In genomic region chr11:24131818-24132217, GRCm38 (mm10) we compare ENCODE assay signal across 21 mouse cellular contexts. TPM values are rescaled to one million over a fixed set of nuclear protein-coding genes. Genes with fewer than 3 reads are reported as not detected.
DNase-seq lines count a peak whose midpoint lies in the region; ATAC-seq and TF ChIP-seq lines count a peak whose summit lies in the region.
"Had no signal": no experiment of that assay in that cellular context is flagged by ENCODE, and none has a peak within 500 bp of the region (broad histone marks: within the 10 kb centered on the region; RNA-seq: fewer than 3 reads in every experiment).

No protein-coding gene starts in this region.

- H3K4me1 ChIP-seq in lung, embryonic 15.5 days: no peaks in the 10 kb centered on the region; the same call in 1 of the 2 replicates
- no peaks in the 10 kb centered on the region for H3K4me1 ChIP-seq in lung, postnatal 0 days (ENCODE audit: insufficient read depth, low read depth, low read length)
- peaks cover 100% of the 10 kb centered on the region for H3K4me1 ChIP-seq in liver, embryonic 15.5 days (replicated peaks)

- no peak for TF ChIP-seq CTCF in lung, postnatal 0 days (IDR thresholded peaks at IDR 0.05)

- 0 out of 2 replicates have a peak, but pooled peaks have one; percentile 12 for ATAC-seq in lung, embryonic 15.5 days (ENCODE audit: borderline replicate concordance, extremely low read depth, low FRiP score, low TSS enrichment)
- ATAC-seq in lung, postnatal 0 days: no peak
- ATAC-seq in liver, embryonic 15.5 days (ENCODE audit: insufficient read depth): no peak
- ATAC-seq in monocyte, adult 5-6 weeks (replicated peaks; ENCODE audit: insufficient number of reproducible peaks, low FRiP score, low TSS enrichment, poor library complexity, severe bottlenecking): no peak
- no peak for ATAC-seq in inflammation-experienced regulatory T-cells, adult 6 months

- no peak for TF ChIP-seq EP300 in lung, postnatal 0 days (IDR thresholded peaks at IDR 0.05)

- 61% methylated on average over 2 of the region's 2 CpGs for WGBS in lung, embryonic 15.5 days
- 65% methylated on average over 2 of the region's 2 CpGs for WGBS in lung, postnatal 0 days
- WGBS in liver, embryonic 15.5 days (ENCODE audit: insufficient replicate concordance): 49% methylated on average over 2 of the region's 2 CpGs

- no peak overlapping the region for H3K4me3 ChIP-seq in lung, embryonic 15.5 days
- no peak overlapping the region for H3K4me3 ChIP-seq in lung, postnatal 0 days (ENCODE audit: low read depth, low read length)
- no peak overlapping the region for H3K4me3 ChIP-seq in liver, embryonic 15.5 days (replicated peaks)
- H3K4me3 ChIP-seq: embryonic facial prominence, embryonic 12.5 days; forebrain, embryonic 12.5 days; gastrocnemius, adult 2 months; heart, embryonic 12.5 days; hindbrain, embryonic 12.5 days had no signal

- no peak overlapping the region for H3K27ac ChIP-seq in lung, embryonic 15.5 days
- H3K27ac ChIP-seq in lung, postnatal 0 days (ENCODE audit: low read length): no peak overlapping the region
- peak overlapping the region; percentile 90 for H3K27ac ChIP-seq in liver, embryonic 15.5 days (replicated peaks)
- H3K27ac ChIP-seq: embryonic facial prominence, embryonic 12.5 days; forebrain, embryonic 12.5 days; gastrocnemius, adult 2 months; hindbrain, embryonic 12.5 days had no signal

- H3K36me3 ChIP-seq in lung, embryonic 15.5 days: no peaks in the 10 kb centered on the region
- no peaks in the 10 kb centered on the region for H3K36me3 ChIP-seq in lung, postnatal 0 days (ENCODE audit: insufficient read depth, low read length)
- peaks cover 13% of the 10 kb centered on the region; the same call in 1 of the 2 replicates for H3K36me3 ChIP-seq in liver, embryonic 15.5 days (replicated peaks)
- H3K36me3 ChIP-seq: embryonic facial prominence, embryonic 12.5 days; heart, embryonic 12.5 days had no signal

- no peak overlapping the region for H3K9ac ChIP-seq in lung, embryonic 15.5 days
- H3K9ac ChIP-seq in lung, postnatal 0 days (replicated peaks; ENCODE audit: low read depth): no peak overlapping the region
- peak overlapping the region; percentile 15; the same call in 1 of the 2 replicates for H3K9ac ChIP-seq in liver, embryonic 15.5 days
- H3K9ac ChIP-seq: embryonic facial prominence, embryonic 12.5 days; forebrain, embryonic 12.5 days; heart, embryonic 12.5 days; hindbrain, embryonic 12.5 days had no signal

- no peaks in the 10 kb centered on the region for H3K9me3 ChIP-seq in lung, embryonic 15.5 days
- no peaks in the 10 kb centered on the region for H3K9me3 ChIP-seq in lung, postnatal 0 days (ENCODE audit: low read length)
- no peaks in the 10 kb centered on the region for H3K9me3 ChIP-seq in liver, embryonic 15.5 days (replicated peaks)
- H3K9me3 ChIP-seq: embryonic facial prominence, embryonic 12.5 days; forebrain, embryonic 12.5 days; heart, embryonic 12.5 days; hindbrain, embryonic 12.5 days had no signal

- H3K27me3 ChIP-seq in lung, embryonic 15.5 days: no peaks in the 10 kb centered on the region
- H3K27me3 ChIP-seq in lung, postnatal 0 days (replicated peaks; ENCODE audit: insufficient read depth, low read length): no peaks in the 10 kb centered on the region
- no peaks in the 10 kb centered on the region for H3K27me3 ChIP-seq in liver, embryonic 15.5 days
- H3K27me3 ChIP-seq: embryonic facial prominence, embryonic 12.5 days; forebrain, embryonic 12.5 days; heart, embryonic 12.5 days; hindbrain, embryonic 12.5 days had no signal

- DNase-seq in lung, postnatal 0 days (ENCODE audit: low spot score): no peak
- peak; percentile 56 for DNase-seq in T-cell, adult 2 months (ENCODE audit: low spot score)
- DNase-seq in thymus, postnatal 14 days: peak; percentile 48
- DNase-seq in cerebellum, adult 18-20 months: no peak
- DNase-seq: cerebellum, adult 11-12 months; gastrocnemius, adult 2 months; kidney, adult 9 months; lung, adult 2 months had no signal

- no peak overlapping the region for H3K4me2 ChIP-seq in lung, embryonic 15.5 days
- H3K4me2 ChIP-seq in lung, postnatal 0 days (replicated peaks; ENCODE audit: low read depth, low read length): no peak overlapping the region
- H3K4me2 ChIP-seq in liver, embryonic 15.5 days: no peak overlapping the region
- H3K4me2 ChIP-seq: embryonic facial prominence, embryonic 12.5 days; forebrain, embryonic 12.5 days; heart, embryonic 12.5 days; hindbrain, embryonic 12.5 days; midbrain, embryonic 11.5 days had no signal

RNA-seq across cellular contexts. Expression of gene Bcl11a, which starts 54.0 kb away (rescaled TPM):
- 15.4 and 15.8 TPM in 2 replicates for polyA plus RNA-seq in lung, embryonic 15.5 days (2015; fragmentation: Nextera tagmentation; extraction: Ambion mirVana)
- 2.4 and 2.6 TPM in 2 replicates for polyA plus RNA-seq in lung, postnatal 0 days (2015; fragmentation: Nextera tagmentation; extraction: Ambion mirVana)
- polyA plus RNA-seq in liver, embryonic 15.5 days (2015; fragmentation: Nextera tagmentation; extraction: Ambion mirVana): 24.7 and 25.2 TPM in 2 replicates
- 12.1 to 16.9 TPM (median 13.9 TPM) in 3 replicates for total RNA-seq in monocyte, adult 5-6 weeks (2017)
- under 1 TPM; 0.35 to 0.51 (median 0.44) TPM for polyA plus RNA-seq in inflammation-experienced regulatory T-cells, adult 6 months (2017; shearing (Covaris generic))
- total RNA-seq: gastrocnemius, adult 2 months had no signal

RNA-seq across cellular contexts. Expression of gene A830031A19Rik, which starts 57.0 kb away (rescaled TPM):
- not detected in 2 replicates for polyA plus RNA-seq in lung, embryonic 15.5 days (2015; fragmentation: Nextera tagmentation; extraction: Ambion mirVana)
- polyA plus RNA-seq in lung, postnatal 0 days (2015; fragmentation: Nextera tagmentation; extraction: Ambion mirVana): not detected in 2 replicates
- polyA plus RNA-seq in liver, embryonic 15.5 days (2015; fragmentation: Nextera tagmentation; extraction: Ambion mirVana): not detected in 2 replicates
- not detected in 3 replicates for total RNA-seq in monocyte, adult 5-6 weeks (2017)
- polyA plus RNA-seq in inflammation-experienced regulatory T-cells, adult 6 months (2017; shearing (Covaris generic)): not detected
- total RNA-seq: adrenal gland, postnatal 4 days; ES-E14; gastrocnemius, adult 2 months had no signal
- polyA plus RNA-seq: embryonic facial prominence, embryonic 12.5 days; forebrain, embryonic 12.5 days; heart, embryonic 12.5 days; hindbrain, embryonic 12.5 days; lung, adult 2 months; midbrain, embryonic 11.5 days; neural tube, embryonic 11.5 days; stomach, embryonic 14.5 days had no signal

Comparison
In these comparisons a context has a peak if more than half of its experiments do, and no peak if none do; other contexts are left out.
1. DNase-seq: peak in T-cell, adult 2 months (single experiment) and thymus, postnatal 14 days (single experiment); none in lung, postnatal 0 days (single experiment) and cerebellum, adult 18-20 months (0 of 2).